Mouse (Mus musculus) midbrain, embryonic 11.5 days (tissue): ENCODE results near the gene Angptl2. TPM values are rescaled to one million over a fixed set of nuclear protein-coding genes. Genes with fewer than 3 reads are reported as not detected.

Experiments used
- ATAC-seq: fragments of 200-750 bp; cut with Nextera tagmentation; 2 replicates; pipeline ENCODE4 v1.8.0; 2017; ENCODE audit warnings: moderate TSS enrichment, moderate library complexity; ENCODE audit not compliant: low FRiP score
- DNase-seq: peaks from one replicate; pipeline ENCODE4 v3.0.0; 2015; ENCODE audit warnings: low spot score; ENCODE audit errors: missing footprints
- H3K27ac ChIP-seq: fragments of 300-500 bp; sonication (generic); 2 replicates; pipeline ENCODE4 v1.5.1; 2014; ENCODE audit warnings: low read depth, low read length
- H3K27me3 ChIP-seq: fragments of 300-500 bp; sonication (generic); 2 replicates; pipeline ENCODE4 v1.6.1; 2014; ENCODE audit warnings: mild to moderate bottlenecking, low read length, moderate library complexity, mixed read lengths; ENCODE audit not compliant: control insufficient read depth, insufficient read depth
- H3K36me3 ChIP-seq: fragments of 300-500 bp; sonication (generic); 2 replicates; pipeline ENCODE4 v1.6.1; 2014; ENCODE audit warnings: mild to moderate bottlenecking, low read length, moderate library complexity, mixed read lengths; ENCODE audit not compliant: control insufficient read depth, insufficient read depth
- H3K4me1 ChIP-seq: fragments of 300-500 bp; sonication (generic); 2 replicates; pipeline ENCODE4 v1.6.1; 2014; ENCODE audit warnings: low read length; ENCODE audit not compliant: control insufficient read depth, insufficient read depth
- H3K4me2 ChIP-seq: fragments of 300-500 bp; sonication (generic); 2 replicates; pipeline ENCODE4 v1.6.1; 2014; ENCODE audit warnings: mild to moderate bottlenecking, moderate library complexity
- H3K4me3 ChIP-seq: fragments of 300-500 bp; sonication (generic); 2 replicates; pipeline ENCODE4 v1.5.1; 2014; ENCODE audit warnings: low read depth, low read length
- H3K9ac ChIP-seq: fragments of 300-500 bp; sonication (generic); 2 replicates; pipeline ENCODE4 v1.6.1; 2014; ENCODE audit warnings: low read length
- H3K9me3 ChIP-seq: fragments of 300-500 bp; sonication (generic); 2 replicates; pipeline ENCODE4 v1.6.1; 2016; ENCODE audit warnings: low read length; ENCODE audit not compliant: control insufficient read depth
- WGBS: fragments of 180-500 bp; shearing (Covaris S2); extraction: QIAGEN DNeasy Blood & Tissue Kit; methylation state at CpG from one replicate; pipeline ENCODE4 v1.1.7; 2014; 5-methylcytosine and 5-hydroxymethylcytosine counted together
- polyA plus RNA-seq: library from polyadenylated mRNA; unstranded; fragments of >200 nt; fragmentation: Nextera tagmentation; extraction: Ambion mirVana; gene quantifications from 2 replicates; pipeline ENCODE4 v1.2.1, GENCODE M21; 2014

Angptl2 gene
- polyA plus RNA-seq, 1 experiment from 2014 or later = 18.8 TPM

DNA sequence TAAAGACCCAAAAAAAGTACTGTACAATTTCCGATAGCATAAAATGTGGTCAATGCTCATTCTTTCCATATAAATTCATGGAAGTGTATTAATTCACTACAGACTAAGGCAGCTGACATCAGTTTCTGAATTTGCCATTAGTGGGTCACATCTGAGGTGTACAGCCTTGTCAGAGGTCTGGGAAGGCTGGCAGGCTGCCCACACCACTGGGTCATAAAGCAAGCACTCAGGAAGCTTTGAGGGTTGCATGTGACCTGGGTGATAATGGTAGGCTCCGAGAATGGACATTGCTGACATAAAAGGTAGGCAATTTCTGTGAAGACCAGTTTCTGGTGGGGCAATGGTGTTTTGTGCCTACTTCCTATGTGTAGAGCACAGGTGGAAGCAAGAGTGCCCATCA lies 28.0 kb upstream of the Angptl2 start:
- no peaks in the 10 kb centered on the region for H3K27me3 ChIP-seq
- no peaks in the 10 kb centered on the region for H3K36me3 ChIP-seq
- no peak overlapping the region for H3K4me3 ChIP-seq
- no peaks in the 10 kb centered on the region for H3K9me3 ChIP-seq
- H3K27ac ChIP-seq = no peak overlapping the region
- ATAC-seq = no peak
- no peak for DNase-seq
- no peak overlapping the region for H3K4me2 ChIP-seq
- H3K9ac ChIP-seq = no peak overlapping the region
- H3K4me1 ChIP-seq = no peaks in the 10 kb centered on the region
- WGBS = 96% methylated on average over 2 of the region's 2 CpGs

DNA sequence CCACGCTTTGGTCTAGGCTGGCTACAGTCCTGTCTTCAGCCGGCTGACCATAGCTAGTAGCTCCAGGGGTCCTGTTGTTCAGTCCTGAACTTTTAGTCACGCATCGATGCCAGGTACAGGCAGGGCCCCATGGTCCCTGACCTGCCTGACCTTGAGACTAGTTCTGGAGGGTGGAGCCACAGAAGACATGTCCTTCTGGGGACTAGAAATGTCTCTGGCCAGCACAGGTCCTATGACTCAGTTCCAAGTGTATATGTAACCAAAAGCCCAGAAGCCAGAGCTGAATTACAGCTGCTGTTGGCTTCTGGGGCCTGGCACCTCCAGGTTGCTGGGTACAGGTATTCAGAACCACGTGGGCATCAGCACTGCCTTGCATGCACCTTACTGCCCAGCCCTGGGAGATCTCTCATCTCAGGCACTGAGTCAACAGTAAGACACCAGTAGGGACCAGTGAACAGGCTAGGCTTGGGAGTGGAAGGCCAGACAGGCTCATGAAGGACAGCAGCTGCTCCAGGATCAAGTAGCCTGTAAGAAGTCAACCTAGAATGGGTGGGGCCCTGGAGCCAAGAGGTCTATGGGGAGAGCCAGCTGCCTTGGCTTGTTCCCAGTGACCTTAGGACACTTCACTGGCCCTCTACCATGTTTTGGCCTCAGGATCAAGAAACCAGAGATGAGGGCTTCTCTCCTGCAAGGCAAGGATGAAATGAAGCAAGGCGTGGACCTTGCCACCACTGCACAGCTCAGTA lies 26.8 kb upstream of the Angptl2 start:
- H3K27ac ChIP-seq = no peak overlapping the region
- 78% methylated on average over 6 of the region's 6 CpGs for WGBS
- H3K27me3 ChIP-seq = no peaks in the 10 kb centered on the region
- no peak overlapping the region for H3K4me3 ChIP-seq
- ATAC-seq = no peak
- DNase-seq = no peak
- no peak overlapping the region for H3K4me2 ChIP-seq
- H3K9me3 ChIP-seq = no peaks in the 10 kb centered on the region
- H3K9ac ChIP-seq = no peak overlapping the region
- no peaks in the 10 kb centered on the region for H3K4me1 ChIP-seq
- H3K36me3 ChIP-seq = no peaks in the 10 kb centered on the region

DNA sequence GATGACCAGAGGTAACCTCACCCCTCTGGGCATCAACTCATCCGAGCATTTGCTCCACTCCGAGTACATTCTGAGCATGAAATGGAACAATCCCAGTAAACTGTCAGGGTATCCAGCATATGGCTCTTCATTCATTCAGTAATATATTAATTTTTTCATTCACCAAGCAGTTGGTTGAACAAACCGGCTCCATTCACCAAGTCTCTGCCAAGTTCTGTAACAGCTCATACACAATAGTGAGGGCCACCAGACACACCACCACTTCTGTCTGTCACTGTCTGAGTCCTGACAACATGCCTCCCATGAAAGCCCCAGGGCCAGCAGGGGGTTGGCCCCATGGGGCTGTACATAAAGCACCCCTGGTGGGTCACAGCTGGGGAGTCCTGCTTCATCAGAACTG lies 25.9 kb upstream of the Angptl2 start:
- Histone ChIP-seq H3K9me3 (no peaks in the 10 kb centered on the region), H3K4me1 (no peaks in the 10 kb centered on the region), H3K27me3 (no peaks in the 10 kb centered on the region), H3K4me2 (no peak overlapping the region), H3K27ac (no peak overlapping the region), H3K36me3 (no peaks in the 10 kb centered on the region), H3K4me3 (no peak overlapping the region), H3K9ac (no peak overlapping the region)
- no peak for ATAC-seq
- 81% methylated on average over 3 of the region's 3 CpGs for WGBS
- no peak for DNase-seq

DNA sequence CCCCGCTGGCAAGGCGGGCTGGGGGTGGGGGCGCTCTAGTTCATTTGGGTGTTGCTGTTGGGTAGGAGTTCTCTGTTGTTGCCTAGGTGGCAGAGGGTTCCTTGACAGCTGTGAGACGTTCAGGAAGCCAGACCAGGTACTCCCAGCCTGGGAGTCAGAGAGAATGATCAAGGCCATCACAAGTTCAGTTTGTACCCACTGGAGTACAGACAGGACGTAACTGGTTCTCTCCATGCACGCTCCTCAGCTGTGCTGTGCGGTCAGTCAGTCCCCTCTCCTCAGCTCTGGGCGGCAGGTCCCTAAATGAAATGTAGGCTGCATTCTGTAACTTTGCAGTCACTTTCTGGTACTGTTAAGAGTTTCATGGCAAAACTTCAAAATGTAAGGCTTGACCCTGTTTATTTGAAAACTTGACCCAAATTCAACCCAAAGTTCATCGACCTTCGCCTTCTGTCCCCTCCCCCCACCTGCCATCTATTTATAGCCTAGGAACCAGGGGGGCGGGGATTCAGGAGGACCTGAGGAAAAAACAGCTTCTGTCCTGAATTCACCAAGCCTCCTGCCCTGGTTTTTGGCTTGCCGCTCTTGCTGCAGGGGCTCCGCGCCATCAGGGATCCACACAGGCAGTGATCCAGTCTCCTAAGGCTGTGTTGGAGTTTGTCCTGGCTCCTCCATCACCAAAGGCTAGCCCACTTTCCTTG lies 15.4 kb upstream of the Angptl2 start:
- H3K9ac ChIP-seq = no peak overlapping the region
- no peak overlapping the region for H3K27ac ChIP-seq
- no peak overlapping the region for H3K4me2 ChIP-seq
- no peaks in the 10 kb centered on the region for H3K9me3 ChIP-seq
- H3K27me3 ChIP-seq = no peaks in the 10 kb centered on the region
- WGBS = 77% methylated on average over 14 of the region's 14 CpGs
- no peak overlapping the region for H3K4me3 ChIP-seq
- peak; percentile 64 for DNase-seq
- ATAC-seq = no peak
- peaks cover 4% of the 10 kb centered on the region for H3K4me1 ChIP-seq
- H3K36me3 ChIP-seq = no peaks in the 10 kb centered on the region

DNA sequence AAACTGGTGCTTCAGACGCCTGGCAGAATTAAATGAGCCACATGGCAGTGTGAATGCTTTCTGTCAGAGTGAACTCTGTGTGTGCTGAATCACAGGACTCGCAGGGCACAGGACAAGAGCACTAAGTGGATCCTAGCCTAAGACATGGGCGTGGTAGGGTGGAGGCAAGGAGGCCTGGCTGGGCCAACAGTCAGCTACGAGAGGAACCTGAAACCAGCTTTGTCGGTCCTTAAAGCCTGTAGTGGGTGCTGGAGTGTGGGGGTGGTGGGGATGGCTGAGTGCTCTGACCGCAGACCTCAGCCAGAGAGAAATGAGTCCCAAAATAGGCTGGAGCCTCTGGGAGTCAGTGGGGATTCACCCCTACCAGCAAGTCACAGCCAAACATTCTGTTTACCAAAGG lies 12.6 kb upstream of the Angptl2 start:
- H3K4me1 ChIP-seq = peaks cover 7% of the 10 kb centered on the region
- H3K9ac ChIP-seq = no peak overlapping the region
- no peaks in the 10 kb centered on the region for H3K27me3 ChIP-seq
- H3K36me3 ChIP-seq = no peaks in the 10 kb centered on the region
- H3K9me3 ChIP-seq = no peaks in the 10 kb centered on the region
- no peak for ATAC-seq
- no peak overlapping the region for H3K4me2 ChIP-seq
- DNase-seq = peak; percentile 65
- no peak overlapping the region for H3K4me3 ChIP-seq
- 55% methylated on average over 6 of the region's 6 CpGs for WGBS
- no peak overlapping the region for H3K27ac ChIP-seq

DNA sequence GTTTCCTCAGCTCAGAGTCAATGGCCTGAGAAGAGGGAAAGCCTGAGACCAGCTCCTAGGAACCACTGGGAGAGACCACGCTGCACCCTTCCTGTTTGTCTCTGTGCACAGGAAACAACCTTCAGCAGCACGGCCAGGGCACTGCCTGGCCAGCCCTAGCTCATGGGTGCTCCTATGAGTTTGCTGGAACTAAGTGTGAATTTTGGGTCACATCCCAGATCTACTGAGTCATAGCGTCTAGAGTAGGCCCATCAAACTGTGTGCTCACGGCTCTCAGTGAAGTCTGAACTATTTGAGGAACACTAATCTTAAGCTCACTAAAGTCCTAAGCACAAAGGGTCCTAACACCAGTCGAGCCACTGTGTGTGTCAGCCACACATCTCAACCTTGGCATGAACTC lies 10.9 kb upstream of the Angptl2 start:
- Histone ChIP-seq H3K4me2 (no peak overlapping the region), H3K4me1 (peaks cover 7% of the 10 kb centered on the region), H3K4me3 (no peak overlapping the region), H3K9me3 (no peaks in the 10 kb centered on the region), H3K27me3 (no peaks in the 10 kb centered on the region), H3K9ac (no peak overlapping the region), H3K27ac (no peak overlapping the region), H3K36me3 (no peaks in the 10 kb centered on the region)
- WGBS = 90% methylated on average over 5 of the region's 5 CpGs
- DNase-seq (no peak), ATAC-seq (no peak)

DNA sequence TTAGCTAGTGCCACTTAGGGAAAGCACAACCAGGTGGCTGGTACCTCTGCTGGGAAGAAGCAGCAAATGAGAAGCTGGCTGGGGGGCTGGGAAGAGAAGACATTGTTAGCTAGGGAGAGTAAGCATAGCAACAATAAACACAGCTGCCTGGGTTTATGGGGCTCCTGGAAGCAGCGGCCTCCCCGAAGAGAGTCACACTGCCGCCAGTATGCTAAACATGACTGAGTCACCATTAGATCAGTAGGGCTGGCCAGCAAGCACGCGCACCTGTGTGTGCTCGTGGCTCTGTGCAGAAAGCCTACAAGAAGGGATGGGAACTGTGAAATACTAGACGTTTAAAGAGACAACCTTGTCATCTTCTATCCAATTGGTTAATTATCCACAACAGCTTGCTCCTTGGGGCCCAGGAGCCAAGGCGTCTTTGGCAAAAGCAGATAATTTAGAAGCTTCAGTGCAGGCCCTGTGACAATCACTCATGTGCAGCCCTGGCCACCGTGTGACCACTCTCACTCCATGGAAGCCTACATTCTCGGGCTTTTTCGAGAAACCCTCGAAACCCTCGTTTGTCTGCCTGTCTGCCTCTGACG lies 9.8 kb upstream of the Angptl2 start:
- no peak overlapping the region for H3K4me3 ChIP-seq
- WGBS = 61% methylated on average over 14 of the region's 14 CpGs
- no peak overlapping the region for H3K27ac ChIP-seq
- H3K9me3 ChIP-seq = no peaks in the 10 kb centered on the region
- ATAC-seq (no peak), DNase-seq (no peak)
- H3K36me3 ChIP-seq = no peaks in the 10 kb centered on the region
- H3K4me2 ChIP-seq = no peak overlapping the region
- H3K9ac ChIP-seq = no peak overlapping the region
- no peaks in the 10 kb centered on the region for H3K27me3 ChIP-seq
- peaks cover 7% of the 10 kb centered on the region for H3K4me1 ChIP-seq

DNA sequence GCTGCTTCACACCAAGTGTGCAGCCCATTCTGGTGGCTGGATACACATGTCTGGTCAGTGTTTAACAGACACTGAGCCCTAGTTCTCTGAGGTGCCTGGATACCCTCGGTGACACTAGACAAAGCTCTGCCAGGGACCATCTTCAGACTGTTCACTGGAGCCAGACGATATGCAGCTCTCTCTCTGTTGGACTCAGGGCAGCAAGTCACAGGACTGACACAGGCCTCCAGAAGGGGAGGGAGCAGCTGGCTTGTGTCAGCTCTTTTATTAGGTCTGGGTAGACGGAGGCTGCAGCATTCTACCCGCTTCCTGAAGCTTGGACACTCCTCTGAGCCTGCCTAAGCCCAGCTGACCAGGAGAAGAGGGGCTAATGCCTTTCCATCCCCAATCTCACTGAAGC lies 8.8 kb upstream of the Angptl2 start:
- ATAC-seq = no peak
- 32% methylated on average over 4 of the region's 4 CpGs for WGBS
- no peak overlapping the region for H3K4me2 ChIP-seq
- no peak for DNase-seq
- no peaks in the 10 kb centered on the region for H3K9me3 ChIP-seq
- no peaks in the 10 kb centered on the region for H3K36me3 ChIP-seq
- H3K9ac ChIP-seq = no peak overlapping the region
- H3K4me1 ChIP-seq = peaks cover 7% of the 10 kb centered on the region
- no peaks in the 10 kb centered on the region for H3K27me3 ChIP-seq
- no peak overlapping the region for H3K4me3 ChIP-seq
- H3K27ac ChIP-seq = no peak overlapping the region

DNA sequence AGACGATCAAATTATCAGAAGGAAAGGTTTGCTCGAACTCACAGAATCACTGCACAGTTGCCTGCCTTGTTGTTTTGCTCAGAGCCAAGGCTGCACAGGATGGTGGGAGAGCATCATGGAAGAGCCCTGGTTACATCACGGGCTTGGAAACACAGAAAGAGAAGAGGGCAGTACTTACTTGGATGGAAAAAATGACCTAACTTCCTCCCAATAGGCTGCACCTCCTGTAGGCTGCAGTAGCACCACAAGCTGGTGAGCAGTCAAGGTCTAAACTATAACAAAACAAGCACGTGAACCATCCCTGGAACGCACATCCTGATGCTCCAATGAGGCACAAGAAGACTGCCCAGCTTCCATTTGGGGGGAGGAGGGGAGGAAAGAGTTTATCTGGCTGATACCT lies 7.7 kb upstream of the Angptl2 start:
- Histone ChIP-seq H3K36me3 (no peaks in the 10 kb centered on the region), H3K27me3 (no peaks in the 10 kb centered on the region), H3K4me3 (no peak overlapping the region), H3K4me1 (peaks cover 6% of the 10 kb centered on the region), H3K27ac (no peak overlapping the region), H3K9me3 (no peaks in the 10 kb centered on the region), H3K9ac (no peak overlapping the region), H3K4me2 (no peak overlapping the region)
- ATAC-seq (no peak), DNase-seq (no peak)
- 82% methylated on average over 5 of the region's 5 CpGs for WGBS
